Mouse (Mus musculus) layer of hippocampus, adult 11-12 months (tissue): ENCODE measurements around the gene Olfr444.

Experiments used
- DNase-seq: peaks from one replicate; pipeline ENCODE4 v3.0.0; 2022; ENCODE audit warnings: low spot score

The Olfr444 gene

GRCm38 (mm10) chr6:42948767-42949166 is at the start of gene Olfr444:
Gene Olfr444, plus strand, starts transcription at chr6:42949067.
- DNase-seq: no peak

GRCm38 (mm10) chr6:42900345-42900744 is 48.5 kb upstream of the Olfr444 start:
- DNase-seq: no peak

GRCm38 (mm10) chr6:42908578-42908977 is 40.3 kb upstream of the Olfr444 start, which contains the start of gene Olfr447:
Gene Olfr447, plus strand, starts transcription at chr6:42908878.
- no peak for DNase-seq

GRCm38 (mm10) chr6:42921077-42921476 is 27.8 kb upstream of the Olfr444 start, which contains the start of gene Olfr446:
Gene Olfr446, plus strand, starts transcription at chr6:42921377.
- DNase-seq: no peak

GRCm38 (mm10) chr6:42980377-42980776 is 31.5 kb downstream of the Olfr444 start:
- DNase-seq: no peak
